Mouse (Mus musculus): ENCODE measurements at regions not wholly inside any gene's neighbourhood (a gene's known extent, or its start where the extent isn't known, plus 50 kb on each side); places are given as distances from the start of the nearest gene placed in this dataset.

DNA sequence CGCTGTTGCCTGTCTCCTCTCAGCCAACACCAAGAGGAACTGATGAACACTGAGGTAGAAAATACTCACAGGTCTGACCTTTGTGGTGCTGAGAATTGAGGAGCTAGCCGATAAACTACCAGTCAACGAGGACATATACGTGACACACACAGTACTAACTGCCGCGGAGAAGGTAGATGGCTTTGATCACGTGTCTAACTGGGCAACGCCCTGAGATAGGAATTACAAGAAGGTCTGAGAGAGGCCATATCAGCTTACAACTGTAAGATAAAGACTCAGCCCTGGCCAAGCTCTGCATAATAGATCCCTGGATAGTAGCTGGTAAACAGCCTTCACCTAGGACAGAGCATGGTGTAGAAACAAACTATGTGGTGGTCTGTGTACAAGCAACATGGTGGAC is 418.1 kb downstream of the Lmo4 start:
- H3K27me3 ChIP-seq (ENCODE audit: insufficient read depth, poor library complexity, severe bottlenecking) = no peaks in the 10 kb centered on the region
- no peak overlapping the region for H3K27ac ChIP-seq
- H3K4me3 ChIP-seq = no peak overlapping the region
- no peaks in the 10 kb centered on the region for H3K4me1 ChIP-seq
- WGBS = 67% methylated on average over 8 of the region's 8 CpGs
- H3K36me3 ChIP-seq = no peaks in the 10 kb centered on the region
- H3K9me3 ChIP-seq = no peaks in the 10 kb centered on the region
- no peak for DNase-seq (ENCODE audit: low spot score)

DNA sequence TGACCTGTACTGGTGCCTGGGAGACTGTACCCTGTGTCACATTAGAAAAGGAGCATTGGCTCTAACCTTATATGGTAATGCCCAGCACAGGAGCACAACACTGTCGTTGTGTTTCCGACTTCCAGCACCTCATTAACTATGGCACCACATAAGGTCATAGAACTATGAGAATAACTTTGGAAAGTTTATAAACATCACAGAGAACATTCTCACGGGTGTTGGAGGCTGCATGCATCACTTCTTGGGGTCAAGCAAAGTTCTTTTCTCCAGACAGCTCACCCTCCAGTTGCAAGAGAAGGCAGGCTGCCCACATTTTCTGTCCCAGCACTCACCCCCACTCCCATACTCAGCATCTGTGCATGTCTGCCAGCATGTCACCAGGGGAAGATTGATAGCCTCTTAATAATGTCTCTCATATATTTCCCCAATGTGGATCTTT is 420.6 kb downstream of the Lmo4 start:
- H3K27me3 ChIP-seq (ENCODE audit: insufficient read depth, poor library complexity, severe bottlenecking) = no peaks in the 10 kb centered on the region
- no peak overlapping the region for H3K4me3 ChIP-seq
- no peak for DNase-seq (ENCODE audit: low spot score)
- WGBS = 67% methylated on average over 3 of the region's 3 CpGs
- no peak overlapping the region for H3K27ac ChIP-seq
- H3K36me3 ChIP-seq = no peaks in the 10 kb centered on the region
- H3K4me1 ChIP-seq = no peaks in the 10 kb centered on the region
- H3K9me3 ChIP-seq = no peaks in the 10 kb centered on the region

DNA sequence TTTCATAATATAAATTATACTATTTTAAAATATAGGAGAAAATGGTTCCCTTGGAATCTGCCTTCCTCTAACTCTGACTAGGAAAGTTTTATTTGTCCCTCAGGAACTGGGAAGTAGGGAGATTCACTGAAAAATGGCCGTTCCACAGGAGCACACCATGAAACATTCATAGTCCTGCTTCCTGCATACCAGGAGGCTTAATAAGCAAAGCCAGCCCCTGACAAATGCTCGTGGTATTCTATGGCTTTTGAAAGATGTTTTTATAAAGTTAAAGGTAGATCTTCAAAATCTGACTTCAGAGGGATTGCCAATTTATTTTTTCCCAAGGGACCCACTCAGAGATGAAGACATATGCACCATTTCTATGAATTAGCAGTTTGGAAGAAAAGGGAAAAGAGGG is 426.9 kb downstream of the Lmo4 start:
- Histone ChIP-seq H3K36me3 (no peaks in the 10 kb centered on the region), H3K9me3 (no peaks in the 10 kb centered on the region), H3K27me3 (ENCODE audit: insufficient read depth, poor library complexity, severe bottlenecking) (no peaks in the 10 kb centered on the region), H3K27ac (no peak overlapping the region), H3K4me3 (no peak overlapping the region), H3K4me1 (no peaks in the 10 kb centered on the region)
- 72% methylated on average over 2 of the region's 2 CpGs for WGBS
- DNase-seq (ENCODE audit: low spot score) = no peak

DNA sequence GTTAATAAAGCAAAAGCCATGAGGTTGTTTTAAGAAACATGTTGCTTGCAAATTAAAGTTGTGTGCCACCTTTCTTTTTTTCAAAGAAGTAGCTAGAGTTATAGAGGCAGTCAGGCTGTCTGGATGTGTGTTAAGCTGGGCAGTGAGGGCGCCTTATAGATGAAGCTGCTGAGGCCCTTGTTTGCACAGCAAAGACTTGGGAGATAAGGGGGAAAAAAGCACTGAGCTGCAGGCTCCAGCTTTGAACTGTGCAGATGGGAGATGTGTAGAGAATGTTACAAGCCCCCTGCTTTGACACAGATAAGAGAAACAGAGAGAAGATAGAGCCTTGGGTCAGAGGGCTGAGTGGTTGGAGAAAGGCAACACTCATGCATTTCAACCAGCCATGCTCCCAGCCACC is 445.7 kb downstream of the Lmo4 start:
- 21% methylated on average over 1 of the region's 1 CpGs for WGBS
- DNase-seq (ENCODE audit: low spot score) = no peak
- Histone ChIP-seq H3K4me1 (peaks cover 11% of the 10 kb centered on the region), H3K27me3 (ENCODE audit: insufficient read depth, poor library complexity, severe bottlenecking) (no peaks in the 10 kb centered on the region), H3K9me3 (no peaks in the 10 kb centered on the region), H3K36me3 (no peaks in the 10 kb centered on the region), H3K27ac (no peak overlapping the region), H3K4me3 (no peak overlapping the region)

DNA sequence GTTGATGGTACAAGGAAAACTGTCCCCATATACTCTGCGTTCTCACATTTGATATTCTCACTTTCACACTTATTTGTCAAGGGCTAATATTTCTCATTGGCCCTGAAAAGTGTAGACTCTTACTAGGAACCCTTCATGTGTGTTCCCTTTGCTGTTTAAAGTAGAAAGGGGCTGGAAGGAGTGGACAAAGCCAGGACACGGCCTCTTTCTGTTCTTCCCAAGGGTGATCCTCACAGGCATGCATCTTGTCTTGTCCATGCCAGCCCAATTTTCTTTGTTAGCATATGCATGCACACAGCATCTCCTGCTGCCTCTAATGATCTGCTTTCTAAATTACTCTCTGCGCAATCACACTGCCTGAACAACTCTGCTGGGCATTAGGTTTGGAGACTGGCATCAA is 451.8 kb downstream of the Lmo4 start:
- Histone ChIP-seq H3K4me3 (no peak overlapping the region), H3K36me3 (no peaks in the 10 kb centered on the region), H3K9me3 (no peaks in the 10 kb centered on the region), H3K27me3 (ENCODE audit: insufficient read depth, poor library complexity, severe bottlenecking) (no peaks in the 10 kb centered on the region), H3K4me1 (no peaks in the 10 kb centered on the region), H3K27ac (no peak overlapping the region)
- WGBS = 86% methylated on average over 3 of the region's 3 CpGs
- DNase-seq (ENCODE audit: low spot score) = no peak

DNA sequence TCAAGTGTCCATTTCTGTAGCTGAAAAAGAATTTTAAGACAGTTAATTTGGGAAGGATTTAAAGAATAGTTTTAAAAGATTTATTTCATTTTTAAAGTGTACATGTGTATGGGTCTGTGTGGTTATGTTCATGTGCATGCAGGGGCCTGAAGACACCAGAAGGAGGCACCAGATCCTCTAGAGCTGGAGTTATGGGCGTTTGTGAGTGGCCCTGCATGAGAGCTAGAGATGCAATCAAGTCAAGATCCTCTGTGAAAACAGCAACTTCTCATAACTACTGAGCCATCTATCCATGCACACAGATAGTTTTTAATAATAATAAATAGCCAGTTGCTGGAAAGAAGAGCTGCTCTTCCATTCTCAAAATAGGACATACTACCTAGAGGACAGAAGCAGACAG is 452.4 kb downstream of the Lmo4 start:
- DNase-seq (ENCODE audit: low spot score) = no peak
- WGBS = 83% methylated on average over 1 of the region's 1 CpGs
- Histone ChIP-seq H3K27ac (no peak overlapping the region), H3K27me3 (ENCODE audit: insufficient read depth, poor library complexity, severe bottlenecking) (no peaks in the 10 kb centered on the region), H3K4me3 (no peak overlapping the region), H3K9me3 (no peaks in the 10 kb centered on the region), H3K4me1 (no peaks in the 10 kb centered on the region), H3K36me3 (no peaks in the 10 kb centered on the region)

DNA sequence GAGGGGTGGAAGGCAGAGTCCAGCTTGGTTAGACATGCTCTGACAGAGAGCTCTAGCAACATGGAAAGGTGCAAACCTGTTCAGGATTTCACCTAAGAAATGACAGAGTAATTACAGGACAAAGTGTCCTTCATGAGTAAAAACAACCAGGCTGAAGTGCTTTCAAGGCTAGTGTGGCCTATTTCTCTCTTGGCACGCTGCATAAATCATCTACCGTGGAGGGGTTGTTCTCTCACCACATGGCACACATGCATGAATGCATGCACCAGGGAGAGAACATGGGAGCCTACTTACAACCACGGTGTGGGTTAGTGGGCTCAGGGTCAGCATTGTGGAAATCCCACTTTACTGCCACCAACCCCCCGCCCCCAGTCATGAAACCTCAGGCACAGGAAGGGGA is 454.9 kb downstream of the Lmo4 start:
- no peaks in the 10 kb centered on the region for H3K9me3 ChIP-seq
- H3K4me3 ChIP-seq = no peak overlapping the region
- WGBS = 89% methylated on average over 4 of the region's 4 CpGs
- no peaks in the 10 kb centered on the region for H3K36me3 ChIP-seq
- H3K27me3 ChIP-seq (ENCODE audit: insufficient read depth, poor library complexity, severe bottlenecking) = no peaks in the 10 kb centered on the region
- H3K4me1 ChIP-seq = no peaks in the 10 kb centered on the region
- H3K27ac ChIP-seq = no peak overlapping the region
- no peak for DNase-seq (ENCODE audit: low spot score)

DNA sequence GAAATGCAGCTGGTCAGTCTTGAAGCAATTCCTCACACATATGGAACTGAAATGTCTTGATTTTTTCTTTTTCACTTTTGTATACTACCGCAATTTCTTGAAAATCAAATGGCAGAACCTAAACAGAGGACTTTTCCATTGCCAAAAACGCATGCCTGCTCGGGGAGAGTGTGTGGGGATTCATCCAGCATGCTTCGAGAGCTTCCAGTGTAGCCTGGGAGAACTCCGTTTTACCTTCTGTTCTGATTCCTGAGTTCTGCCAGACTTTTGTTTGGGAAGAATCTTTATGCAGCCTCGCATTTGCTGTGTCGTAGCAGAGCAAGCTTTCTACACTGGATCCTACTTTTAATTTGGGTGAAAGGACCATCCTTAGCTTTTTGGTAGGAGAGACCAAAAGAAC is 461.4 kb downstream of the Lmo4 start:
- WGBS = 72% methylated on average over 7 of the region's 7 CpGs
- no peaks in the 10 kb centered on the region for H3K27me3 ChIP-seq (ENCODE audit: insufficient read depth, poor library complexity, severe bottlenecking)
- DNase-seq (ENCODE audit: low spot score) = no peak
- no peak overlapping the region for H3K27ac ChIP-seq
- H3K36me3 ChIP-seq = no peaks in the 10 kb centered on the region
- H3K9me3 ChIP-seq = no peaks in the 10 kb centered on the region
- H3K4me3 ChIP-seq = no peak overlapping the region
- no peaks in the 10 kb centered on the region for H3K4me1 ChIP-seq

DNA sequence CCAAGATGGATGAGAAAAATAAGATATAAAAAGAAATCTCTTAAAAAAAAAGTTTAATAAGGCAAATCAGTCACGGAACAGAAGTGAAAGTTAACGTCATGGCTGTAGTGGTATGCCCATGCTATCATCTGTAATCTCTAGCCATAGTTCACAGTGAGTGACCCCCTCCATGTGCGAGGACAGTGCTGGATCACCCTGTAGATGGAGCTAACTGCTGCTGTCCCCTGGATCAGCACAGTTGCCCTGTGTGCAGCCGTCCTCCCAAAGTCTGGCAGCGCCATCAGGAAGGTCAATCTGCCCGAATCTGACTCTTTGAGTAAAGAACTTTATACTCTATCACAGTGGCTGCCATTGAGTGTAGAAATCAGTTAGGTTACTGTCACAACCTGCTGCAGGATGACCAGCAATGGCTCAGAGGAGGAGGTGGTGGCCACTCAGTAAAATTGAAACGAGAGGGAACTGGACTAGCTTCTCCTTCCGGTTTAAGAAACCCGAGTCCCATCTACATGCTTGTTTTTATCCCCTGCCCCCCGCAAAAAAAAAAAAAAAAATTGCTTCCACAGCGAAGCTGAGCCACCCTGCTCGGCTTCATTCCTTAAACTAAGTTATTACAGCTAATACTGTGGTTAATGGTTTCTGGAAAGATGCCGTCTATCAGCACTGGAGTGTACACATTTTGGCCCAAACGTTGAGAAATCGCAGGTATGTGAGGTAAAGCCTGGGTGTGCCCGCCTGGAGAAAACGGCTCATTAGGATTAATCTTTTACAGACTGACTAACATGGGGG is 462.0 kb downstream of the Lmo4 start:
- no peaks in the 10 kb centered on the region for H3K4me1 ChIP-seq
- DNase-seq (ENCODE audit: low spot score) = no peak
- no peak overlapping the region for H3K4me3 ChIP-seq
- H3K27ac ChIP-seq = no peak overlapping the region
- no peaks in the 10 kb centered on the region for H3K27me3 ChIP-seq (ENCODE audit: insufficient read depth, poor library complexity, severe bottlenecking)
- WGBS = 68% methylated on average over 17 of the region's 17 CpGs
- no peaks in the 10 kb centered on the region for H3K9me3 ChIP-seq
- H3K36me3 ChIP-seq = no peaks in the 10 kb centered on the region

DNA sequence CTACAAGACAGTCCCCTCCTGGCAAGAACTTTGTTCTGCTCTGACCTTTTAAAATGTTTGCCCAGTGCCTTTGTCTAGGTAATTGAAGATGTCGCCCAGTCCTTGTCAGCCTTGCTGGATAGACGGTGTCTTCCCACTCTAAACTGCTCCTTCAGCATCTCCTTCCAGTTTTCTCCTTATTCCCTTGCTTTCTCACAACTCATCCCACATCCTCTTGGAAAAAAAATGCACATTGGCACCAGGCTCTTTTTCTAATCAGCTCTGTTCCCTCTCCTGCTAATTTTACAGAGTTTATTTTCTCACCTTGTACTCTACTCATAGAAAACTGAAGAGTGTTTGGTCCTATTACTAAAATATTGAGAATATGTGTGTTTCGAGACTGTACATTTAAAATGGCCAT is 466.3 kb downstream of the Lmo4 start:
- Histone ChIP-seq H3K27me3 (ENCODE audit: insufficient read depth, poor library complexity, severe bottlenecking) (no peaks in the 10 kb centered on the region), H3K9me3 (no peaks in the 10 kb centered on the region), H3K27ac (no peak overlapping the region), H3K4me3 (no peak overlapping the region), H3K36me3 (no peaks in the 10 kb centered on the region), H3K4me1 (no peaks in the 10 kb centered on the region)
- DNase-seq (ENCODE audit: low spot score) = no peak
- 76% methylated on average over 3 of the region's 3 CpGs for WGBS

DNA sequence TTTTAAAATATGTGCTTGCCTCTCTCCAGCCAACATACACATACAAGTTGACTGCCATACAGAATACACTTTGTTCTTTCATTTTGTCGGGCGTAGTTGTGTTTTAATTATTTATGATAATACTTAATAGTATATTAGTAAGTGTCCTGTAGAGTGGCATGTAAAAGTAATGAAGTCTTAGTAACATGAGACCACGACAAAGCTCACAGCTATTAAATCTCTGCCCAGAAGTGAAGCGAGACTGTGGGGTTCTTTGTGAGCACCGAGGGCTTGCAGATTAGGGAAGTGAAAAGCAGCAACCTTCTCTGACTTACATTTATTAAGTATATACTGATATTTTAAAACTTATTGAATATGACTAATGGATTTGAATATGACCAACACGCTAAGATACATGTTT is 467.2 kb downstream of the Lmo4 start:
- no peaks in the 10 kb centered on the region for H3K4me1 ChIP-seq
- no peak overlapping the region for H3K4me3 ChIP-seq
- no peaks in the 10 kb centered on the region for H3K9me3 ChIP-seq
- WGBS = 83% methylated on average over 6 of the region's 6 CpGs
- H3K27ac ChIP-seq = no peak overlapping the region
- no peaks in the 10 kb centered on the region for H3K36me3 ChIP-seq
- no peak for DNase-seq (ENCODE audit: low spot score)
- no peaks in the 10 kb centered on the region for H3K27me3 ChIP-seq (ENCODE audit: insufficient read depth, poor library complexity, severe bottlenecking)

DNA sequence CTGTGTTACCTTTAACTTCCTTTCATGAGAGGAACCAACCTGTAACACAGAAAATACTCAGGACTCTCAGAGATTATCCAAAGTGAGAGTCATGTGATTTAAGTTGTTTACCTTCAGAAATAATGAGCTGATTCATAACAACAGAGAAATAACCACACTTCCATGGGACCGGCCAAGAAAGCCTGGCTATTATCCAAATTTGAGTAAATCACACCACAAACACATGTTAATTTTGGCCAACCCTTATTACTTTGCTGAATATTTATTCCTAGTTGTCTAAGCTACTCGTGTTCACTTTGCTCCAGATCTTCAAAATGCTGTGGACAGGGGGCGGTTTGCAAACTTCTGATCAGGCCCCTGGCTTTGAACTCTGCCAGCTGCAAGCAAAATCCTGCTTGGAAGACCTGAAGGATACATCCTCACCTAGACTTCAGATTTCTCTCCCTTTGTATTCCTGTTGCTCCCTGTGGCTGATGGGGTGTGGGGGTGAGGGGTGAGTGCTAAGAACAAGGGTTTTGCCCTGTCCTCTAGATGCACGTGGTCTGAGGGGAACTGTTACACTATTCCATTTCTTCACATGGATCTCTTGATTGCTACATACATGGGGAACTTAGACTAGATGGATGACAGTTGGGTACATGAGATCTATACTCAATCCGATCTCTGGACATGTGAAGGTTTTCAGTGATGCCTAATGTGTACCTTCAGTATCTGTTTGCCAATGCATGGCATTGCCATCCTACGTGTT is 468.2 kb downstream of the Lmo4 start:
- 84% methylated on average over 6 of the region's 6 CpGs for WGBS
- no peaks in the 10 kb centered on the region for H3K9me3 ChIP-seq
- no peaks in the 10 kb centered on the region for H3K27me3 ChIP-seq (ENCODE audit: insufficient read depth, poor library complexity, severe bottlenecking)
- no peaks in the 10 kb centered on the region for H3K36me3 ChIP-seq
- H3K27ac ChIP-seq = no peak overlapping the region
- no peak overlapping the region for H3K4me3 ChIP-seq
- H3K4me1 ChIP-seq = no peaks in the 10 kb centered on the region
- DNase-seq (ENCODE audit: low spot score) = no peak

DNA sequence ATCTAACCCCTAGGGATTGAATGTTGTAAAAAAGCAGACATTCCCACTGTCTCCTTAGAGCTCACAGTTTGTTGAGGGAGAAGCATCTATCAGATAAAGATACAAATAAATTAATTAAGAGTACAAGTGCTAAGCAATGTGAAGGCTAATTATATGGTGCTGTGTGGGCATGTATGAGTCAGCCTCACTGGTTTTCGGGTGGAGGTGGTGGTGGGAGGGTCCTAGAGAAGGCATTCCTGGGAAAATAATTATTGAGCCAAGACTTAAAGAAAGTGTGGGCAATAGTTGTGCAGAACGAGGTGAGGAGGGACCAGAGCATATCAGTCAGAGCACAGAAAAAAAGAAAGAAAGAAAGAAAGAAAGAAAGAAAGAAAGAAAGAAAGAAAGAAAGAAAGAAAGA is 470.2 kb downstream of the Lmo4 start:
- no peaks in the 10 kb centered on the region for H3K9me3 ChIP-seq
- H3K27ac ChIP-seq = no peak overlapping the region
- H3K4me3 ChIP-seq = no peak overlapping the region
- no peaks in the 10 kb centered on the region for H3K36me3 ChIP-seq
- DNase-seq (ENCODE audit: low spot score) = no peak
- 74% methylated on average over 2 of the region's 2 CpGs for WGBS
- no peaks in the 10 kb centered on the region for H3K4me1 ChIP-seq
- H3K27me3 ChIP-seq (ENCODE audit: insufficient read depth, poor library complexity, severe bottlenecking) = no peaks in the 10 kb centered on the region
